Mouse (Mus musculus) ovary, postnatal 14 days (tissue): ENCODE data around the gene Vps33a.
A peak's percentile ranks its signal among the peaks of the same experiment; 100 is the strongest.

Experiments used
- DNase-seq: peaks from one replicate; pipeline ENCODE4 v3.0.0; 2022; ENCODE audit warnings: low spot score

Vps33a gene

GRCm38 (mm10) chr5:123572357-123573186 is at the start of gene Vps33a:
Gene Vps33a, minus strand, starts transcription at chr5:123573038.
- DNase-seq = peak; percentile 97

- DNase-seq = no peak
Observed at GRCm38 (mm10) chr5:123622421-123622820, 49.6 kb upstream of the Vps33a start.

GRCm38 (mm10) chr5:123618558-123618957 is 45.7 kb upstream of the Vps33a start:
- DNase-seq = no peak

GRCm38 (mm10) chr5:123614246-123614645 is 41.4 kb upstream of the Vps33a start:
- DNase-seq = no peak

DNA sequence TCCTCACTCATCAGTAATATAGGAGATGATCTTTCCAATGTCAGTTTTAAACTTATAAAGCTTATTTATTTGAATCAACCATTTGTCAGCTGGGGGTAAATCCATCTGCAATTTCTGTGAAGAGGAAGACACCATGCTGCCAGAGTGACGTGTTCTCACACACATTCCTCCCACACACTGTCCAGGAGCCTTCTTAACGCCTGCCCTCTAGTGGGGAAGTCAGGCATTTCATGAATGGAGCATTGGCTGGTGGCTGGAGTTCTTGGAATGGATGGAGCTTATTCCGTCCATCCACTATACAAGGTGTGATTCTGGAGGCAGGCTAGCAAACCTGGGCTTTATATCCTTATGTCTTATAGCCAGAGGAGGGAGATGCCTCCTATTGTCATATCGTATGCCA is 37.0 kb upstream of the Vps33a start:
- peak; percentile 68 for DNase-seq

GRCm38 (mm10) chr5:123609416-123609815 is 36.6 kb upstream of the Vps33a start:
- no peak for DNase-seq

- DNase-seq = no peak
Observed at GRCm38 (mm10) chr5:123607211-123607669, 34.4 kb upstream of the Vps33a start.

GRCm38 (mm10) chr5:123603496-123603895 is 30.7 kb upstream of the Vps33a start:
- no peak for DNase-seq

GRCm38 (mm10) chr5:123602174-123602573 is 29.3 kb upstream of the Vps33a start:
- no peak for DNase-seq

DNA sequence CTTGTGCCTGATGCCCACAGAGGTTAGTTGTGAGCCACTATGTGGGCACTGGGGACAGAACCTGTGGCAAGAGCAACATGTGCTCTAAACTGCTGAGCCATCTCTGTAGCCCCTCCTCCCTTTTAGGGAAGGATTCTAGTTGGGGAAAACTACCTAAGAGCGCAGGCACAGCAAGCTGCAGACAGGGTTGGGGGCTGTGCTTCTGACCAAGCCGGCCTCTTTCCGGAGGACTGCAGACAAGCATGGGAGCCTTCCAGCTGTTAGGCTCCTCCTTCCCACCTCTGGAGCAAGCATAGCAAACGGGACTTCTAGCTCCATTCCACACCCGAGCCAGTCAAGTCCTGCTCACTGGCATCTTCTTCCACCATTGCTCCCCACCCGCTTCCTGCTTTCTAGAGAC is 26.5 kb upstream of the Vps33a start:
- DNase-seq = no peak

- no peak for DNase-seq
Observed at GRCm38 (mm10) chr5:123593622-123594280, 20.9 kb upstream of the Vps33a start.

GRCm38 (mm10) chr5:123580043-123580442 is 7.2 kb upstream of the Vps33a start:
- no peak for DNase-seq

DNA sequence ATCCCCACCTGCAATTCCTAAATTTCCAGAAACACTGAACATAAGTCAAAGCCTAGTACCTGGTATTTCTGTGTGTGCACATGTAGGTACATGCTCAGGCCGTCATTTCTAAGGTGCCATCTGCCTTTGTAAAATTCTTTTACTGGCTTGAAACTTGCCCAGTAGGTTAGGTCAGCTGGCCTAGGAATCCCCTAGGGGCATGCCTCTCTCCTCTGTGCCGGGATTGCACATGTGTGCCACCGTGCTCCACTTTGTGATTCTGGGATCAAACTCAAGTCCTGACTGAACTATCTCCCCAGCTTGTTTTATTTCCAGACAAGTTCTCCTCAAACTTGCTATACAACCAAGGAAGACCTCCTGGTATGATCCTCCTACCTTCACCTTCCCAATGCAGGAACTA is 3.9 kb upstream of the Vps33a start:
- no peak for DNase-seq

GRCm38 (mm10) chr5:123573362-123573761 is 524 bp upstream of the Vps33a start:
- DNase-seq = no peak

DNA sequence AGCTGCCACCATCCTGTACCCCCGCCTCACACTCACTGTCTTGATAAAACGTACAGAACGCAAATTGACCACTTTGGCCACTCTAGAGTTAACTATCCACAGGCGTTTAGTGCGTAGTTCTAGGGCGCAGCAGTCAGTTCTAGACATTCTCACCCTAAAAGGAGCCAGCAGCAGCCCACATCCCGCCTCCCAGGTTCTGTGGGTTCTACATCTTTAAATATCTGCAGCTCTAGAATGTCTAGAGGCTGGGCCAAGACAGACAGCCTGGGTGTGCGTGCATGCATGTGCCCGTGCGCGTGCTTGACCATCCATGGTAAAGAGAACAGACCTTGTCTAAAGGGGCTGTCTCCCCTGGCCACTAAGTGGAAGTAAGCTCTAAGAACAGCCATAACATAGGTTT is 11.7 kb downstream of the Vps33a start:
- DNase-seq = no peak

DNA sequence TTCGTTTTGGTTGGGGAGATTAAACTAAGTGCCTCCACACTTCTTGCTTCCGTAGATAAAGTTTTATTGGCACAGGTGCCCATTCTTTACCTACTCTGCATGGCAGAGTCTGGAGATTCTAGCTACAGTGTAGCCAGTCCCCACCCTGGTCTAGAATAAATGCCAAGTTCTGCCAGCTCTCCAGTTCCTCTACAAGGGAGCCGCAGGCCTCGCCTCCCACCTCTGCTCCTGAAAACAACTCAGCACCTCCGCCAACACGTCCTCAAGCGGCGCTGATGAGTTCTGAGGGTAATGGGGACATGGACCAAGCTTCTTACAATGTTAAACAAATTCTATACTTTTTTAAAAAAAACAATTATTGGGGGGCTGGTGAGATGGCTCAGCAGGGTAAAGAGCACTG is 13.2 kb downstream of the Vps33a start:
- DNase-seq = no peak

DNA sequence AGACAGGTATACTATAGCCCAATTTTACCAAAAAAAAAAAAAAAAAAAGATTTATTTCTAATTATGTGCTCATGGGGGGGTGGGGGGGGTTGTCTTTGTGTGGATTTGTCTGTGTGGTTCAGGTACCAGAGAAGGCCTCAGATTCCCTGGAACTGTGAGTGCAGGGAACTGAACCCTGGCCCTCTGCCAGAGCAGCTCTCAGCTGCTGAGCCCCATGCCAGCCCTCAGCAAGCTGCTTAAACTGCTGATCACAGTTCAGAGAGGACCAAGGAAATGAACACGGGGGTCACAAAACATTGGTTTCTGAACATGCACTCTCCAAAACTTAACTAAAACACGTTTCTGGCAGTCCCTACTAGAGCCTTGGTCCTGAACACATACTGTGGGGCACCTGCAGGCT is 16.4 kb downstream of the Vps33a start:
- no peak for DNase-seq

- DNase-seq = no peak
Observed at GRCm38 (mm10) chr5:123555693-123556092, 17.1 kb downstream of the Vps33a start.

- no peak for DNase-seq
Observed at GRCm38 (mm10) chr5:123533801-123534200, 39.0 kb downstream of the Vps33a start.

DNA sequence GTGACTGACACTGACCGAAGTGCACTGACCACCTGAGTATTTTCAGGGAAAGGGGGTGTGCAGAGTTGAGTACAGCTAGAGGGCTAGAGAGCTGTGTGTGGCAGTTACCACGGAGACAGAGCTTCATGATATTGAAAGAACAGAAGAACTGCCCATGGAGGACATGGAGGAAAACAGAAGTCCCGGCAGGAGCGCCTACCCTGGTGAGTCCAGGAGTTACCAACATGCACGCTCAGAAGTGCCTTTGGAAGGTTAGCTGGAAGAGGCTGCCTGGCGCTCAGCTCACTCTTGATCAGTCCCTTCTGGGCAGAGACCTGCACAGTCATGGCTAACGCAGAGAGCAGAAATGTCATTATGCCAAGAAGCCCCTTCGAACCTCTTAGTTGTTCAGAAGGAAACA is 42.8 kb downstream of the Vps33a start:
- DNase-seq = no peak

- no peak for DNase-seq
Observed at GRCm38 (mm10) chr5:123528641-123529040, 44.2 kb downstream of the Vps33a start.

GRCm38 (mm10) chr5:123525916-123526495 is 46.8 kb downstream of the Vps33a start:
- no peak for DNase-seq

DNA sequence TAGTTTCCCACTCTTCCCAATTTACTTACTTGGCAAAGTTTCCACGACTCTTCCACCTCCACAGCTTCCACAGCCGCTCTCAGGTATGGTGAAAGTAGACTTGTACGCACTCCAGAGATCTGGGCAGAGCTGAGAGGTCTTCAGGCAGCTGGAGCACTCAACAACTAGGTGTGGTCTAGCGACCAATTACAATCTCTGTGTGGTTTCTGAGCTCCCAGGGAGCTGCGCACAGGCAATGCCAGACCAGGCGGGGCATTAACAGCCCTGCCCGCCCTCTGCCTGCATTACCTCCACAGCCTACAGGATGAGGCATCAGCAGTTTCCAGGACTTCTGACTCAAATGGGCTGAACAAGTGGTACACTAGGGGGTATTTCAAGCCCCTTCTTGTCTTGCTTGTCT is 47.6 kb downstream of the Vps33a start, which contains the start of gene Gm49027:
Gene Gm49027, minus strand, starts transcription at position 208 of the 400 bp plus-strand sequence.
- DNase-seq = no peak
